Mouse (Mus musculus): ENCODE measurements around the gene Mybbp1a. TPM values are rescaled to one million over a fixed set of nuclear protein-coding genes. Genes with fewer than 3 reads are reported as not detected.

Gene Mybbp1a
- total and polyA plus RNA-seq, 3 experiments = 344 to 3,394 (median 602) TPM

GRCm38 (mm10) chr11:72393669-72394068 lies 47.5 kb upstream of the Mybbp1a start:
- no peak for DNase-seq (ENCODE audit: low read depth, low spot score)
- no peak overlapping the region for H3K9ac ChIP-seq (ENCODE audit: control insufficient read depth, low read depth, low read length, poor library complexity, severe bottlenecking)
- H3K4me1 ChIP-seq (ENCODE audit: control insufficient read depth in 1 of 2, insufficient read depth in 2 of 2, low read length in 2 of 2) = peaks cover 12 to 37% of the 10 kb centered on the region in 2 experiments
- H3K79me2 ChIP-seq (ENCODE audit: control insufficient read depth, insufficient read depth, low read length, poor library complexity) = no peaks in the 10 kb centered on the region
- TF ChIP-seq ZC3H11A (IDR thresholded peaks at IDR 0.05; ENCODE audit: low read depth, low read length) (no peak), NELFE (IDR thresholded peaks at IDR 0.05; ENCODE audit: low read depth, low read length) (no peak), ETS1 (IDR thresholded peaks at IDR 0.05; ENCODE audit: low read depth, low read length) (no peak), ZKSCAN1 (IDR thresholded peaks at IDR 0.05; ENCODE audit: low read depth, low read length) (no peak), CHD1 (IDR thresholded peaks at IDR 0.05; ENCODE audit: low read depth, low read length) (no peak), JUND (IDR thresholded peaks at IDR 0.05; ENCODE audit: low read depth, low read length) (no peak), ELF1 (IDR thresholded peaks at IDR 0.05; ENCODE audit: low read depth, low read length) (no peak), GABPA (IDR thresholded peaks at IDR 0.05; ENCODE audit: low read depth, low read length) (no peak), CHD2 (IDR thresholded peaks at IDR 0.05; ENCODE audit: low read length) (no peak), CTCF (IDR thresholded peaks at IDR 0.05 in 2 of 3, conservative IDR thresholded peaks at IDR 0.05 in 1 of 3; ENCODE audit: control insufficient read depth in 1 of 3, insufficient read depth in 1 of 3, low read depth in 2 of 3, low read length in 3 of 3, poor library complexity in 1 of 3, severe bottlenecking in 1 of 3) (no peak), KAT2A (conservative IDR thresholded peaks at IDR 0.05; ENCODE audit: low read depth, low read length) (no peak), USF1 (IDR thresholded peaks at IDR 0.05; ENCODE audit: low read depth, low read length) (no peak), SIN3A (IDR thresholded peaks at IDR 0.05; ENCODE audit: low read length) (no peak), NRF1 (IDR thresholded peaks at IDR 0.05; ENCODE audit: insufficient read depth, low read depth, low read length, poor library complexity, severe bottlenecking) (no peak)
- H3K36me3 ChIP-seq (ENCODE audit: control insufficient read depth in 1 of 2, insufficient read depth in 2 of 2, low read length in 2 of 2) = peaks cover 0 to 17% of the 10 kb centered on the region in 2 experiments; a peak in 2 of 4 replicates
- no peaks in the 10 kb centered on the region for H3K9me3 ChIP-seq (replicated peaks; ENCODE audit: insufficient read depth, low read length)
- H3K27me3 ChIP-seq (ENCODE audit: control insufficient read depth in 1 of 2, insufficient read depth in 2 of 2, low read length in 2 of 2) = no peaks in the 10 kb centered on the region
- no peak overlapping the region for H3K4me3 ChIP-seq (ENCODE audit: control insufficient read depth in 1 of 2, insufficient read depth in 1 of 2, low read depth in 2 of 2, low read length in 2 of 2)
- H3K27ac ChIP-seq (ENCODE audit: control insufficient read depth, low read depth, low read length) = no peak overlapping the region

DNA sequence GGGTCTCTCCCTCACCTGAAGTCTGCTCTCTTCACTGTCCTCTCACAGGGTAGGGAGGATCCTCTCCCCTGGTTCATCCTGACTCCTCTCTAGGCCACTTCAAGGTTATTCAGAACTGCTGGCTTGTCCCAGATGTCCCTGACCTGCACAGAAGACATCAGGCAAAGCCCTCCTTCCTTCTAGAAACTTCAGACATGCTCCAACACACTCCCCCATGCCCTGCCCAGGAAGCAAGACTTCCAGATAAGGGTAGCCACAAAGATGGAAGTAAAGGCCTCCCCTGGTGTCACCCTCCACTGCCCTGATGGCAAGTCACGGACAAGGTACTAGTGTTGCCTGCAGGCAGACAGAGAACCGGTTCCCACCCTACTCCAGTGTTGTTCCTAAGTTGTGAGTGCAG lies 46.5 kb upstream of the Mybbp1a start:
- no peak for TF ChIP-seq ZKSCAN1 (IDR thresholded peaks at IDR 0.05; ENCODE audit: low read depth, low read length)
- TF ChIP-seq MXI1 (IDR thresholded peaks at IDR 0.05; ENCODE audit: low read depth, low read length) = no peak
- no peak for TF ChIP-seq HCFC1 (IDR thresholded peaks at IDR 0.05; ENCODE audit: low read depth, low read length)
- no peak for TF ChIP-seq ZNF384 (IDR thresholded peaks at IDR 0.05; ENCODE audit: low read depth, low read length)
- no peak for TF ChIP-seq GABPA (IDR thresholded peaks at IDR 0.05; ENCODE audit: low read depth, low read length)
- no peak for TF ChIP-seq RAD21 (IDR thresholded peaks at IDR 0.05; ENCODE audit: low read depth, low read length)
- no peak for TF ChIP-seq MAZ (IDR thresholded peaks at IDR 0.05; ENCODE audit: low read depth, low read length)
- TF ChIP-seq POLR2AphosphoS2 (IDR thresholded peaks at IDR 0.05; ENCODE audit: low read length) = no peak
- no peak for TF ChIP-seq ZC3H11A (IDR thresholded peaks at IDR 0.05; ENCODE audit: low read depth, low read length)
- peak; percentile 25; the same call in 1 of the 2 replicates for TF ChIP-seq ELF1 (IDR thresholded peaks at IDR 0.05; ENCODE audit: low read depth, low read length)
- no peak for TF ChIP-seq E2F4 (IDR thresholded peaks at IDR 0.05; ENCODE audit: borderline replicate concordance, low read depth, low read length)
- TF ChIP-seq POLR2A (IDR thresholded peaks at IDR 0.05; ENCODE audit: control insufficient read depth in 1 of 2, insufficient read depth in 1 of 2, low read depth in 1 of 2, low read length in 2 of 2, poor library complexity in 1 of 2) = no peak
- TF ChIP-seq MAFK (IDR thresholded peaks at IDR 0.05; ENCODE audit: borderline replicate concordance, low read depth, low read length) = no peak
- no peak for TF ChIP-seq POLR2AphosphoS5 (IDR thresholded peaks at IDR 0.05; ENCODE audit: borderline replicate concordance, low read depth, low read length)
- TF ChIP-seq ETS1 (IDR thresholded peaks at IDR 0.05; ENCODE audit: low read depth, low read length) = no peak
- TF ChIP-seq GATA1 (IDR thresholded peaks at IDR 0.05; ENCODE audit: low read depth, low read length) = peak; percentile 64; the same call in 1 of the 2 replicates
- TF ChIP-seq TCF12 (IDR thresholded peaks at IDR 0.05; ENCODE audit: low read depth, low read length) = 0 out of 2 replicates have a peak, but pooled peaks have one; percentile 31
- TF ChIP-seq EP300 (IDR thresholded peaks at IDR 0.05; ENCODE audit: low read depth in 1 of 2, low read length in 2 of 2) = peak; percentile 53 to 63
- TF ChIP-seq KAT2A (conservative IDR thresholded peaks at IDR 0.05; ENCODE audit: low read depth, low read length) = no peak
- 0 out of 2 replicates have a peak, but pooled peaks have one; percentile 21 for TF ChIP-seq BHLHE40 (IDR thresholded peaks at IDR 0.05; ENCODE audit: borderline replicate concordance, low read depth, low read length)
- peak; percentile 56; the same call in 1 of the 2 replicates for TF ChIP-seq NRF1 (IDR thresholded peaks at IDR 0.05; ENCODE audit: insufficient read depth, low read depth, low read length, poor library complexity, severe bottlenecking)
- TF ChIP-seq MYB (IDR thresholded peaks at IDR 0.05; ENCODE audit: low read depth, low read length) = no peak
- 0 out of 2 replicates have a peak overlapping the region, but pooled peaks have one; percentile 13 for H3K27ac ChIP-seq (ENCODE audit: control insufficient read depth, low read depth, low read length)
- H3K36me3 ChIP-seq (ENCODE audit: control insufficient read depth in 1 of 2, insufficient read depth in 2 of 2, low read length in 2 of 2) = peaks cover 0 to 17% of the 10 kb centered on the region in 2 experiments; a peak in 2 of 4 replicates
- 0 out of 2 replicates have a peak overlapping the region, but pooled peaks have one; percentile 10 for H3K9ac ChIP-seq (ENCODE audit: control insufficient read depth, low read depth, low read length, poor library complexity, severe bottlenecking)
- H3K79me2 ChIP-seq (ENCODE audit: control insufficient read depth, insufficient read depth, low read length, poor library complexity) = no peaks in the 10 kb centered on the region
- peak; percentile 66 for DNase-seq (ENCODE audit: low read depth, low spot score)
- no peak overlapping the region for H3K4me3 ChIP-seq (ENCODE audit: control insufficient read depth in 1 of 2, insufficient read depth in 1 of 2, low read depth in 2 of 2, low read length in 2 of 2)
- H3K9me3 ChIP-seq (replicated peaks; ENCODE audit: insufficient read depth, low read length) = no peaks in the 10 kb centered on the region
- no peaks in the 10 kb centered on the region for H3K27me3 ChIP-seq (ENCODE audit: control insufficient read depth in 1 of 2, insufficient read depth in 2 of 2, low read length in 2 of 2)
- peaks cover 12 to 37% of the 10 kb centered on the region in 2 experiments for H3K4me1 ChIP-seq (ENCODE audit: control insufficient read depth in 1 of 2, insufficient read depth in 2 of 2, low read length in 2 of 2)

All from MEL (cell line).